Mouse (Mus musculus) heart, adult 2 months (tissue): ENCODE data around the gene Gm12184. TPM values are rescaled to one million over a fixed set of nuclear protein-coding genes. Genes with fewer than 3 reads are reported as not detected.

ENCODE experiments used
- DNase-seq, 2 experiments: peaks; one replicate each; pipeline ENCODE4 v3.0.0; 2021
- H3K27ac ChIP-seq: fragments of 200-600 bp; 2 replicates; pipeline ENCODE4 v1.8.1; 2022
- H3K27me3 ChIP-seq: fragments of 200-500 bp; 2 replicates; pipeline ENCODE4 v1.6.1; 2012; ENCODE audit warnings: mild to moderate bottlenecking, low read length, inconsistent platforms, mixed read lengths; ENCODE audit not compliant: control insufficient read depth, insufficient read depth
- H3K36me3 ChIP-seq: fragments of 200-500 bp; 2 replicates; pipeline ENCODE4 v1.6.1; 2012; ENCODE audit warnings: low read length, inconsistent platforms; ENCODE audit not compliant: control insufficient read depth, insufficient read depth
- H3K4me1 ChIP-seq: fragments of 200-500 bp; 2 replicates; pipeline ENCODE4 v1.6.1; 2011; ENCODE audit warnings: low read length; ENCODE audit not compliant: control insufficient read depth, insufficient read depth
- H3K4me3 ChIP-seq: fragments of 200-600 bp; 2 replicates; pipeline ENCODE4 v1.8.1; 2022
- H3K79me2 ChIP-seq: fragments of 200-500 bp; replicated peaks from 2 replicates; pipeline ENCODE4 v1.6.1; 2012; ENCODE audit warnings: mild to moderate bottlenecking, inconsistent platforms, low read length, moderate library complexity, mixed read lengths; ENCODE audit not compliant: control insufficient read depth, insufficient read depth
- H3K9ac ChIP-seq: fragments of 200-500 bp; 2 replicates; pipeline ENCODE4 v1.6.1; 2012; ENCODE audit warnings: low read depth, mild to moderate bottlenecking, control low read depth, inconsistent platforms, low read length, mixed read lengths
- CTCF ChIP-seq: fragments of 200-600 bp; IDR thresholded peaks from 2 replicates; pipeline ENCODE4 v1.8.1; 2022; ENCODE audit warnings: antibody characterized with exemption, mild to moderate bottlenecking, moderate library complexity
- EP300 ChIP-seq: fragments of 200-500 bp; IDR thresholded peaks from 2 replicates; pipeline ENCODE4 v1.6.1; 2011; ENCODE audit warnings: low read depth, low read length, control low read depth; ENCODE audit not compliant: insufficient read depth
- POLR2A ChIP-seq: fragments of 200-500 bp; IDR thresholded peaks from 2 replicates; pipeline ENCODE4 v1.6.1; 2011; ENCODE audit warnings: mild to moderate bottlenecking, low read depth, low read length, control low read depth; ENCODE audit not compliant: insufficient read depth
- WGBS: fragments of 180-500 bp; shearing (Covaris S2); methylation state at CpG from one replicate; pipeline ENCODE4 v1.1.7; 2018; 5-methylcytosine and 5-hydroxymethylcytosine counted together
- intact Hi-C: fragments of 180-260 bp; cut with DNase I; formaldehyde crosslinking; loops from one replicate; pipeline ENCODE4 v1.15.1; 2025
- polyA plus RNA-seq: library from polyadenylated mRNA; depleted of rRNA; stranded (reverse); fragments of >200 nt; gene quantifications from 2 replicates; pipeline ENCODE4 v1.2.3, GENCODE M21; 2012
- total RNA-seq, 2 experiments: library from RNA; stranded (reverse); gene quantifications; 2 replicates each; pipeline ENCODE4 v1.2.3; 2021

Gm12184 gene
- total and polyA plus RNA-seq, 3 experiments = 3.8 to 18.8 (median 3.9) TPM

- no peak for TF ChIP-seq POLR2A
- no peak for TF ChIP-seq EP300
- no peak for TF ChIP-seq CTCF
- peaks cover 16% of the 10 kb centered on the region for H3K36me3 ChIP-seq
- H3K79me2 ChIP-seq = 0 out of 2 replicates have a peak, but pooled peaks cover 2% of the 10 kb centered on the region
- no peak overlapping the region for H3K4me3 ChIP-seq
- no peak overlapping the region for H3K9ac ChIP-seq
- H3K27ac ChIP-seq = no peak overlapping the region
- intact Hi-C loops = no loop called here
- no peaks in the 10 kb centered on the region for H3K27me3 ChIP-seq
- WGBS = 82% methylated on average over 3 of the region's 3 CpGs
- no peaks in the 10 kb centered on the region; the same call in 1 of the 2 replicates for H3K4me1 ChIP-seq
- DNase-seq = no peak
Measured at GRCm38 (mm10) chr11:48863808-48864207, 37.4 kb upstream of the Gm12184 start.

- Histone ChIP-seq H3K79me2 (0 out of 2 replicates have a peak, but pooled peaks cover 2% of the 10 kb centered on the region), H3K36me3 (peaks cover 14% of the 10 kb centered on the region), H3K27me3 (no peaks in the 10 kb centered on the region), H3K9ac (no peak overlapping the region), H3K4me1 (peaks cover 1% of the 10 kb centered on the region; the same call in 1 of the 2 replicates), H3K4me3 (no peak overlapping the region), H3K27ac (no peak overlapping the region)
- 79% methylated on average over 1 of the region's 1 CpGs for WGBS
- DNase-seq = no peak
- intact Hi-C loops = no loop called here
- TF ChIP-seq CTCF (no peak), EP300 (no peak), POLR2A (no peak)
Measured at GRCm38 (mm10) chr11:48862784-48863319, 36.4 kb upstream of the Gm12184 start.

GRCm38 (mm10) chr11:48859014-48859413 is 32.6 kb upstream of the Gm12184 start:
- no peak for TF ChIP-seq POLR2A
- TF ChIP-seq CTCF = peak; percentile 93
- no peak overlapping the region; the same call in 1 of the 2 replicates for H3K4me3 ChIP-seq
- no peak for DNase-seq
- no peaks in the 10 kb centered on the region for H3K79me2 ChIP-seq
- H3K27ac ChIP-seq = no peak overlapping the region
- H3K36me3 ChIP-seq = no peaks in the 10 kb centered on the region
- H3K27me3 ChIP-seq = no peaks in the 10 kb centered on the region
- under 1% methylated on average over 6 of the region's 6 CpGs for WGBS
- no peak overlapping the region for H3K9ac ChIP-seq
- intact Hi-C loops = loop anchor here (1.0 kb wide), 1 partner anchor 69 kb away; no protein-coding TSS in a partner anchor
- H3K4me1 ChIP-seq = peaks cover 4% of the 10 kb centered on the region

GRCm38 (mm10) chr11:48853474-48854180 is 27.2 kb upstream of the Gm12184 start:
- Histone ChIP-seq H3K36me3 (no peaks in the 10 kb centered on the region), H3K27me3 (no peaks in the 10 kb centered on the region), H3K27ac (peak overlapping the region; percentile 64), H3K79me2 (no peaks in the 10 kb centered on the region), H3K9ac (peak overlapping the region; percentile 86), H3K4me3 (peak overlapping the region; percentile 59), H3K4me1 (peaks cover 4% of the 10 kb centered on the region)
- peak; percentile 90 to 95 for DNase-seq
- intact Hi-C loops = loop anchor here (1.0 kb wide), 1 partner anchor 16 kb away; no protein-coding TSS in a partner anchor
- 6% methylated on average over 31 of the region's 31 CpGs for WGBS
- TF ChIP-seq EP300 = peak; percentile 87
- TF ChIP-seq CTCF = peak; percentile 51
- TF ChIP-seq POLR2A = 0 out of 2 replicates have a peak, but pooled peaks have one; percentile 43

GRCm38 (mm10) chr11:48852624-48853473 is 26.4 kb upstream of the Gm12184 start:
- DNase-seq = no peak
- no peak for TF ChIP-seq EP300

More at GRCm38 (mm10) chr11:48852624-48853473, 26.4 kb upstream of the Gm12184 start:
- Histone ChIP-seq H3K9ac (peak overlapping the region; percentile 86), H3K27me3 (no peaks in the 10 kb centered on the region), H3K27ac (peak overlapping the region; percentile 55), H3K79me2 (no peaks in the 10 kb centered on the region), H3K36me3 (no peaks in the 10 kb centered on the region), H3K4me1 (peaks cover 3% of the 10 kb centered on the region), H3K4me3 (peak overlapping the region; percentile 59)
- 11% methylated on average over 23 of the region's 23 CpGs for WGBS
- intact Hi-C loops = loop anchor here (1.0 kb wide), 1 partner anchor 16 kb away; no protein-coding TSS in a partner anchor
